Mouse (Mus musculus): ENCODE data around the gene Cnfn. TPM values are rescaled to one million over a fixed set of nuclear protein-coding genes. Genes with fewer than 3 reads are reported as not detected.

Gene Cnfn
- polyA plus RNA-seq, 1 experiment = not detected

- H3K36me3 ChIP-seq (ENCODE audit: control insufficient read depth, insufficient read depth, low read length) = peaks cover 5% of the 10 kb centered on the region
- DNase-seq = no peak
- WGBS = 94% methylated on average over 7 of the region's 7 CpGs
- TF ChIP-seq POLR2A (IDR thresholded peaks at IDR 0.05; ENCODE audit: low read depth, low read length) (no peak), CTCF (conservative IDR thresholded peaks at IDR 0.05; ENCODE audit: insufficient read depth, insufficient read length, low read depth, low read length) (no peak)
- peaks cover 15% of the 10 kb centered on the region for H3K4me1 ChIP-seq (ENCODE audit: control insufficient read depth, insufficient read depth, low read length)
- H3K27me3 ChIP-seq (replicated peaks; ENCODE audit: control insufficient read depth, insufficient read depth, low read length) = no peaks in the 10 kb centered on the region
- H3K27ac ChIP-seq (ENCODE audit: insufficient read depth, low read depth, low read length) = no peak overlapping the region
- H3K4me3 ChIP-seq (ENCODE audit: insufficient read depth, low read depth, low read length) = no peak overlapping the region
These were observed 13.9 kb upstream of the Cnfn start for GRCm38 (mm10) chr7:25383385-25383784.

GRCm38 (mm10) chr7:25382541-25382940, 13.0 kb upstream of the Cnfn start:
- peaks cover 5% of the 10 kb centered on the region for H3K36me3 ChIP-seq (ENCODE audit: control insufficient read depth, insufficient read depth, low read length)
- H3K4me3 ChIP-seq (ENCODE audit: insufficient read depth, low read depth, low read length) = no peak overlapping the region
- TF ChIP-seq CTCF (conservative IDR thresholded peaks at IDR 0.05; ENCODE audit: insufficient read depth, insufficient read length, low read depth, low read length) (no peak), POLR2A (IDR thresholded peaks at IDR 0.05; ENCODE audit: low read depth, low read length) (no peak)
- H3K27me3 ChIP-seq (replicated peaks; ENCODE audit: control insufficient read depth, insufficient read depth, low read length) = no peaks in the 10 kb centered on the region
- DNase-seq = no peak
- no peak overlapping the region for H3K27ac ChIP-seq (ENCODE audit: insufficient read depth, low read depth, low read length)
- peaks cover 15% of the 10 kb centered on the region for H3K4me1 ChIP-seq (ENCODE audit: control insufficient read depth, insufficient read depth, low read length)

- WGBS = 46% methylated on average over 3 of the region's 3 CpGs
- no peak for TF ChIP-seq CTCF (conservative IDR thresholded peaks at IDR 0.05; ENCODE audit: insufficient read depth, insufficient read length, low read depth, low read length)
- TF ChIP-seq POLR2A (IDR thresholded peaks at IDR 0.05; ENCODE audit: low read depth, low read length) = no peak
- no peak overlapping the region for H3K4me3 ChIP-seq (ENCODE audit: insufficient read depth, low read depth, low read length)
- H3K36me3 ChIP-seq (ENCODE audit: control insufficient read depth, insufficient read depth, low read length) = peaks cover 5% of the 10 kb centered on the region
- H3K27ac ChIP-seq (ENCODE audit: insufficient read depth, low read depth, low read length) = no peak overlapping the region
- H3K27me3 ChIP-seq (replicated peaks; ENCODE audit: control insufficient read depth, insufficient read depth, low read length) = no peaks in the 10 kb centered on the region
- peaks cover 6% of the 10 kb centered on the region; the same call in 1 of the 2 replicates for H3K4me1 ChIP-seq (ENCODE audit: control insufficient read depth, insufficient read depth, low read length)
- DNase-seq = no peak
These were observed 11.8 kb upstream of the Cnfn start for GRCm38 (mm10) chr7:25381284-25381680.

DNA sequence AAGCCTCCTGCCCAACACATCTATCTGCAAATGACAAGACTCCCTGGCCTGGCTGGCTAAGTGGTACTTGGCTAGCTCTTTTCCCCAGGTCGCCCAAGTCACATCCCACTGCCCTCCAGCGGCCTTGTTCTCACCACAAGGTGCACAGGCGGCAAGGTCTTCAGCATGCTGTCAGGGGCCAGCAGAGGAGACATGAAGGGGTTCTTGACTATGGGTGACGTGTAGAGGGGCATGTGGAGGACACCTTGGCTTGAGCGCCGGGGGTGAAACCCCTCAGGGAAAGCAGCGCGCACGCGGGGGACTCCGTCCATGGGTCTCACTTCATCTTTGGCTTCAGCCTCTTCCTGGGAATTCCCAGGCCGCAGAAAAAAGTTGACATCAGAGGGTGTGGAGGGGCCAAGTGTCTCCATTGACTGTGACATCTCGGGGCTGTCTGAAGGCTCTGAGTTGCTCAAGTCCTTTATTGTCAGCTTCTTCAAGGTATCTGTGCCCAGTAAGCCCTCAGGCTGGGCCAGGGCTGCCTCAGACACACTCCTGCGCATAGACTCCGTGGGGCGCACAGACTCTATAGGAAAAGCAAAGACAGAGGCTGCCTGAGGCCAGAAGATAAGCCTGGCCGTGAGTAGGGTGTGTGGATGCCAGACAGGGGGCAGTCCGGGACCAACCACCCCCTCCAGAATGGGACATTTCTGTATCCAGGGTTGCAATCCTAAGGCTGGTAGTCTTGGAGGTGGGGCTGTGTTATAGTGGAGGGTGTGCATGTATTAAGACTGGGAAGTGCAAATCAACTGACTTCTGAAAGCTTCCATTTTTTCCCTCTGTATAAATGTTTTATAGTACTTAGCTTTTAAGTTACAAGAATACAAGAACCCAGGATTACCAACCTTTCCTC, 11.1 kb upstream of the Cnfn start:
- 76% methylated on average over 18 of the region's 18 CpGs for WGBS
- Histone ChIP-seq H3K4me3 (ENCODE audit: insufficient read depth, low read depth, low read length) (no peak overlapping the region), H3K36me3 (ENCODE audit: control insufficient read depth, insufficient read depth, low read length) (peaks cover 5% of the 10 kb centered on the region), H3K4me1 (ENCODE audit: control insufficient read depth, insufficient read depth, low read length) (no peaks in the 10 kb centered on the region; the same call in 1 of the 2 replicates), H3K27ac (ENCODE audit: insufficient read depth, low read depth, low read length) (no peak overlapping the region), H3K27me3 (replicated peaks; ENCODE audit: control insufficient read depth, insufficient read depth, low read length) (no peaks in the 10 kb centered on the region)
- TF ChIP-seq CTCF (conservative IDR thresholded peaks at IDR 0.05; ENCODE audit: insufficient read depth, insufficient read length, low read depth, low read length) = no peak
- no peak for TF ChIP-seq POLR2A (IDR thresholded peaks at IDR 0.05; ENCODE audit: low read depth, low read length)
- DNase-seq = no peak

GRCm38 (mm10) chr7:25379551-25380351, 10.2 kb upstream of the Cnfn start:
- H3K4me3 ChIP-seq (ENCODE audit: insufficient read depth, low read depth, low read length) = peak overlapping the region; percentile 42; the same call in 1 of the 2 replicates
- peaks cover 2% of the 10 kb centered on the region for H3K36me3 ChIP-seq (ENCODE audit: control insufficient read depth, insufficient read depth, low read length)
- H3K27ac ChIP-seq (ENCODE audit: insufficient read depth, low read depth, low read length) = no peak overlapping the region
- no peaks in the 10 kb centered on the region; the same call in 1 of the 2 replicates for H3K4me1 ChIP-seq (ENCODE audit: control insufficient read depth, insufficient read depth, low read length)
- 26% methylated on average over 42 of the region's 42 CpGs for WGBS
- peak; percentile 61 for DNase-seq
- no peaks in the 10 kb centered on the region for H3K27me3 ChIP-seq (replicated peaks; ENCODE audit: control insufficient read depth, insufficient read depth, low read length)
- TF ChIP-seq CTCF (conservative IDR thresholded peaks at IDR 0.05; ENCODE audit: insufficient read depth, insufficient read length, low read depth, low read length) (peak; percentile 28; the same call in 1 of the 2 replicates), POLR2A (IDR thresholded peaks at IDR 0.05; ENCODE audit: low read depth, low read length) (no peak)

DNA sequence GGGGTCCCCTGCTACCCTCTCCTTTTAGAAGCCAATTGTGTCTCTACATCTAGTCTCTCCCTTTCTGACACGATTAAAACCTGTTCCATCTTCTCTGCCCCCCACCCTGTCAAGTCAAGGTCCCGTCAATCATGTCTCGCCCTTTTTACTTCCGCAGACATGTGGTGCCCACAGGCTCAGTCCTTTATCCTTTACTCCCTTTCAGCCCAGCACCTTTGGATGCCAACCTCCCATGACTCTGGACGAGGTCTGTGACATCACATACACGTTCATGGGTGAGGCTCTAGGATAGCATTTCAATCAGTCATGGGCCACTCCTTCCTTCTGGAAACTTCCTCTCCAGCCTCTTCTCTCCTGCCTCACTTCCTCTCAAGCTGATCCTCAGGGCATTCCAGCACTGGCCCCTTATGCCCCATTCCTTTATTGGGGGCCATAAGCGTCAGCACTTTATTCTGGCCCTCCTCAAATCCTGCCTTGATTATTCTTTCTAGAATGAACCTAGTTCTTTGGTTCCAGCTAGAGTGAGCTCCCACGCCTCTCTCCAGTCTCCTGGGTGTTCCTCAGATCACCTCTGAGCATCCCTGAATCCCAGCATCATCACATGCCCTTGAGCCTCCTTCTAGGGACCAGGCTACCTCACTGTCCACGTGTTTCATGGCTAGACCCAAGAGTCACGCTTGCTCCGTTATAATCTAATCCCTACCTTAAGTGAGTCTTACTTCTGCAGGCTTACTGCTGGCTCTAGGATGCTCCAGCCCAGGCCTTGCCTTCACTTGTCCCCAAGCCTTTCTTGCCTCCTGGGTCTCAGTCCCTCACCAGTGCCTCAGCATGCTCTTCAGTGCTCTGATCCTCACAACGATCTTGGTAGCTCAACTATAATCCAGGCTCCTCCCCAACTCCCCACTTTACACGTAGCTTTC, 8.9 kb upstream of the Cnfn start:
- TF ChIP-seq CTCF (conservative IDR thresholded peaks at IDR 0.05; ENCODE audit: insufficient read depth, insufficient read length, low read depth, low read length) (no peak), POLR2A (IDR thresholded peaks at IDR 0.05; ENCODE audit: low read depth, low read length) (no peak)
- Histone ChIP-seq H3K27me3 (replicated peaks; ENCODE audit: control insufficient read depth, insufficient read depth, low read length) (no peaks in the 10 kb centered on the region), H3K36me3 (ENCODE audit: control insufficient read depth, insufficient read depth, low read length) (no peaks in the 10 kb centered on the region), H3K4me1 (ENCODE audit: control insufficient read depth, insufficient read depth, low read length) (no peaks in the 10 kb centered on the region; the same call in 1 of the 2 replicates), H3K4me3 (ENCODE audit: insufficient read depth, low read depth, low read length) (no peak overlapping the region), H3K27ac (ENCODE audit: insufficient read depth, low read depth, low read length) (no peak overlapping the region)
- WGBS = 86% methylated on average over 13 of the region's 13 CpGs
- no peak for DNase-seq
